Mouse (Mus musculus): ENCODE measurements around the gene Rnf38. TPM values are rescaled to one million over a fixed set of nuclear protein-coding genes. Genes with fewer than 3 reads are reported as not detected.
A peak's percentile ranks its signal among the peaks of the same experiment; 100 is the strongest.

The Rnf38 gene
- total and polyA plus RNA-seq, 3 experiments = 20.0 to 95.1 (median 22.9) TPM

DNA sequence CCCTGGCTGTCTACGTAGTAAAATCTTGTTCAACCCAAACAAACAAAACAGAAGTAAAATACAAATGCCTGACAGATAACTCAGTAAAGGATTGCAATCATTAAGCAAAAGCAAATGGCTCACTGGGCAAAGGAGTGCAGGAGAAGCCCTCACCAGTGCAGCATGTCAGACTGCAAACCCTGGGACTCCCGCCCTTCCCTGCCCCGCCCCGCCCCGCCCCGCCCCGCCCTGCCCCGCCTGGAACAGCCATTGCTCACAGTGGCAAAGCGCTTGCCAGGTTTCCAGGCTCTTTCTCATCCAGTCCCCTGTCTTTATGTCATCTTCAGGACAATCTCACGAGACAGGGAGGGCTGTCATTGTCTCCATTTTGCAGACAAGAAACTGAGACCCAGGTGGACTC is 16.1 kb upstream of the Rnf38 start:
- H3K36me3 ChIP-seq (replicated peaks) = no peaks in the 10 kb centered on the region
- H3K4me1 ChIP-seq (ENCODE audit: insufficient read depth, low read depth, low read length) = no peaks in the 10 kb centered on the region; the same call in 1 of the 2 replicates
- peaks cover 51% of the 10 kb centered on the region for H3K27me3 ChIP-seq (ENCODE audit: insufficient read depth, low read length)
- ATAC-seq (ENCODE audit: extremely low read depth, insufficient number of reproducible peaks, low FRiP score, poor library complexity, severe bottlenecking) (no peak), DNase-seq (ENCODE audit: low spot score) (no peak)
- no peaks in the 10 kb centered on the region for H3K9me3 ChIP-seq (replicated peaks)
- no peak overlapping the region for H3K4me3 ChIP-seq (ENCODE audit: low read depth, low read length)
- no peak for TF ChIP-seq GATA1 (IDR thresholded peaks at IDR 0.05; ENCODE audit: borderline replicate concordance, low read length)
- no peak for TF ChIP-seq GATA2 (IDR thresholded peaks at IDR 0.05; ENCODE audit: borderline replicate concordance, low read depth, low read length)
- no peak for TF ChIP-seq POLR2AphosphoS5 (IDR thresholded peaks at IDR 0.05; ENCODE audit: insufficient replicate concordance, low read depth, low read length)
- no peak for TF ChIP-seq TAL1 (conservative IDR thresholded peaks at IDR 0.05; ENCODE audit: low read depth, low read length)
- no peak for TF ChIP-seq CTCF (IDR thresholded peaks at IDR 0.05; ENCODE audit: low read depth, low read length)

GRCm38 (mm10) chr4:44247051-44247939 is 13.7 kb upstream of the Rnf38 start:
- no peak for DNase-seq (ENCODE audit: low spot score)
- no peak for ATAC-seq (ENCODE audit: extremely low read depth, insufficient number of reproducible peaks, low FRiP score, poor library complexity, severe bottlenecking)
- H3K4me3 ChIP-seq (ENCODE audit: low read depth, low read length) = no peak overlapping the region
- H3K27me3 ChIP-seq (ENCODE audit: insufficient read depth, low read length) = peaks cover 34% of the 10 kb centered on the region
- H3K36me3 ChIP-seq (replicated peaks) = no peaks in the 10 kb centered on the region
- TF ChIP-seq GATA2 (IDR thresholded peaks at IDR 0.05; ENCODE audit: borderline replicate concordance, low read depth, low read length) = no peak
- no peak for TF ChIP-seq TAL1 (conservative IDR thresholded peaks at IDR 0.05; ENCODE audit: low read depth, low read length)
- no peak for TF ChIP-seq CTCF (IDR thresholded peaks at IDR 0.05; ENCODE audit: low read depth, low read length)
- no peak for TF ChIP-seq GATA1 (IDR thresholded peaks at IDR 0.05; ENCODE audit: borderline replicate concordance, low read length)
- TF ChIP-seq POLR2AphosphoS5 (IDR thresholded peaks at IDR 0.05; ENCODE audit: insufficient replicate concordance, low read depth, low read length) = no peak
- H3K4me1 ChIP-seq (ENCODE audit: insufficient read depth, low read depth, low read length) = no peaks in the 10 kb centered on the region; the same call in 1 of the 2 replicates
- H3K9me3 ChIP-seq (replicated peaks) = no peaks in the 10 kb centered on the region

GRCm38 (mm10) chr4:44246285-44246684 is 12.7 kb upstream of the Rnf38 start:
- Histone ChIP-seq H3K9me3 (replicated peaks) (no peaks in the 10 kb centered on the region), H3K36me3 (replicated peaks) (no peaks in the 10 kb centered on the region), H3K27me3 (ENCODE audit: insufficient read depth, low read length) (peaks cover 23% of the 10 kb centered on the region), H3K4me3 (ENCODE audit: low read depth, low read length) (no peak overlapping the region), H3K4me1 (ENCODE audit: insufficient read depth, low read depth, low read length) (no peaks in the 10 kb centered on the region; the same call in 1 of the 2 replicates)
- DNase-seq (ENCODE audit: low spot score) (no peak), ATAC-seq (ENCODE audit: extremely low read depth, insufficient number of reproducible peaks, low FRiP score, poor library complexity, severe bottlenecking) (no peak)
- TF ChIP-seq GATA1 (IDR thresholded peaks at IDR 0.05; ENCODE audit: borderline replicate concordance, low read length) (no peak), GATA2 (IDR thresholded peaks at IDR 0.05; ENCODE audit: borderline replicate concordance, low read depth, low read length) (no peak), POLR2AphosphoS5 (IDR thresholded peaks at IDR 0.05; ENCODE audit: insufficient replicate concordance, low read depth, low read length) (no peak), CTCF (IDR thresholded peaks at IDR 0.05; ENCODE audit: low read depth, low read length) (no peak), TAL1 (conservative IDR thresholded peaks at IDR 0.05; ENCODE audit: low read depth, low read length) (no peak)

GRCm38 (mm10) chr4:44241638-44242037 is 8.0 kb upstream of the Rnf38 start:
- DNase-seq (ENCODE audit: low spot score) (no peak), ATAC-seq (ENCODE audit: extremely low read depth, insufficient number of reproducible peaks, low FRiP score, poor library complexity, severe bottlenecking) (no peak)
- Histone ChIP-seq H3K27me3 (ENCODE audit: insufficient read depth, low read length) (peaks cover 4% of the 10 kb centered on the region), H3K36me3 (replicated peaks) (no peaks in the 10 kb centered on the region), H3K4me3 (ENCODE audit: low read depth, low read length) (no peak overlapping the region), H3K4me1 (ENCODE audit: insufficient read depth, low read depth, low read length) (peaks cover 2% of the 10 kb centered on the region; the same call in 1 of the 2 replicates), H3K9me3 (replicated peaks) (no peaks in the 10 kb centered on the region)
- TF ChIP-seq GATA1 (IDR thresholded peaks at IDR 0.05; ENCODE audit: borderline replicate concordance, low read length) = no peak
- TF ChIP-seq TAL1 (conservative IDR thresholded peaks at IDR 0.05; ENCODE audit: low read depth, low read length) = no peak
- no peak for TF ChIP-seq POLR2AphosphoS5 (IDR thresholded peaks at IDR 0.05; ENCODE audit: insufficient replicate concordance, low read depth, low read length)
- no peak for TF ChIP-seq GATA2 (IDR thresholded peaks at IDR 0.05; ENCODE audit: borderline replicate concordance, low read depth, low read length)
- TF ChIP-seq CTCF (IDR thresholded peaks at IDR 0.05; ENCODE audit: low read depth, low read length) = no peak

DNA sequence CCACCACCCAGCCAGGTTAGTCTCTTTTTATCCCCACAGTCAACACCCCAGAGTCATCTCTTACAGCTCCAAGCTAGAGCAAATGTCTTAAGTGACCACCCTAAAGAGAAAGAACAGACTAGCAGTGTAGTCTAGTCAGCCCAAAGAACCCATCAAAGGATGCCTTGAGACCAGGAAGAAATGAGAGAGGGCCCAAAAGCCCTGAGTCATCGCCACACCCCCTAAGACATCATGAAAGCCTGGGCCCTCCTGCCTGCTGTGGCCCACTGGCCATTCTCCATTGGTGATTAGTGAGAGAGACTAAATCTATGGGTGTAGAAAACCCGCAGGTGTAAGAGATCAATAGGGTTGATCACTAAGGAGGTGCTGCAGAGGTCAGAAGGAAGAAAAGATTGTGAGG is 2.4 kb upstream of the Rnf38 start:
- Histone ChIP-seq H3K4me3 (ENCODE audit: low read depth, low read length) (no peak overlapping the region), H3K9me3 (replicated peaks) (no peaks in the 10 kb centered on the region), H3K27me3 (ENCODE audit: insufficient read depth, low read length) (peaks cover 20% of the 10 kb centered on the region), H3K36me3 (replicated peaks) (no peaks in the 10 kb centered on the region), H3K4me1 (ENCODE audit: insufficient read depth, low read depth, low read length) (peaks cover 30% of the 10 kb centered on the region)
- ATAC-seq (ENCODE audit: extremely low read depth, insufficient number of reproducible peaks, low FRiP score, poor library complexity, severe bottlenecking) = no peak
- DNase-seq (ENCODE audit: low spot score) = peak; percentile 8
- TF ChIP-seq CTCF (IDR thresholded peaks at IDR 0.05; ENCODE audit: low read depth, low read length) (no peak), GATA1 (IDR thresholded peaks at IDR 0.05; ENCODE audit: borderline replicate concordance, low read length) (no peak), GATA2 (IDR thresholded peaks at IDR 0.05; ENCODE audit: borderline replicate concordance, low read depth, low read length) (no peak), TAL1 (conservative IDR thresholded peaks at IDR 0.05; ENCODE audit: low read depth, low read length) (no peak), POLR2AphosphoS5 (IDR thresholded peaks at IDR 0.05; ENCODE audit: insufficient replicate concordance, low read depth, low read length) (no peak)
